In genomic region chr11:76524947-76525346, GRCm38 (mm10) we compare ENCODE assay signal across 8 mouse cellular contexts.
DNase-seq lines count a peak whose midpoint lies in the region.

No protein-coding gene starts in this region.

- H3K36me3 ChIP-seq in forebrain, embryonic 10.5 days (replicated peaks), result no peaks in the 10 kb centered on the region

- intact Hi-C loops in left cerebral cortex, postnatal 25 days (cut with DNase I), result loop anchor here (1.0 kb wide), 1 partner anchor 121 kb away; no protein-coding TSS in a partner anchor

- 37% methylated on average over 8 of the region's 8 CpGs for WGBS in forebrain, embryonic 10.5 days

- peak; percentile 35 for DNase-seq in urinary bladder, postnatal 25 days (ENCODE audit: low spot score)
- DNase-seq in urinary bladder, postnatal 4 days (ENCODE audit: low spot score in 2 of 2), result no peak
- DNase-seq in c-Kit-negative CD71-positive TER-119-positive erythroid progenitor cells, embryonic 14.5 days (ENCODE audit: low read depth, low spot score), result peak; percentile 15
- DNase-seq in forebrain, embryonic 10.5 days (ENCODE audit: extremely low spot score, low spot score), result peak; percentile 65
- peak; percentile 78 for DNase-seq in hindlimb bud, embryonic 11.5 days (ENCODE audit: extremely low spot score, low read depth, low spot score)
- DNase-seq in left cerebral cortex, postnatal 25 days (ENCODE audit: low spot score in 2 of 2), result peak; percentile 68 to 83
- peak; percentile 16 for DNase-seq in monocyte, adult 2 months (ENCODE audit: low read depth in 1 of 2, low spot score in 2 of 2)
- peak; percentile 60 for DNase-seq in testis, postnatal 14 days (ENCODE audit: low spot score)

- no peaks in the 10 kb centered on the region for H3K9me3 ChIP-seq in forebrain, embryonic 10.5 days

- H3K27ac ChIP-seq in forebrain, embryonic 10.5 days, result no peak overlapping the region

- peaks cover 32% of the 10 kb centered on the region for H3K4me1 ChIP-seq in forebrain, embryonic 10.5 days

- no peaks in the 10 kb centered on the region for H3K27me3 ChIP-seq in forebrain, embryonic 10.5 days (ENCODE audit: poor library complexity, severe bottlenecking)

- no peak overlapping the region for H3K4me3 ChIP-seq in forebrain, embryonic 10.5 days

Comparison
In these comparisons a context has a peak if more than half of its experiments do, and no peak if none do; other contexts are left out.
1. DNase-seq: peak in urinary bladder, postnatal 25 days (single experiment), c-Kit-negative CD71-positive TER-119-positive erythroid progenitor cells, embryonic 14.5 days (single experiment), forebrain, embryonic 10.5 days (single experiment), hindlimb bud, embryonic 11.5 days (single experiment), left cerebral cortex, postnatal 25 days (2 of 2), monocyte, adult 2 months (2 of 2) and testis, postnatal 14 days (single experiment); none in urinary bladder, postnatal 4 days (0 of 2).